Mouse (Mus musculus) brain, embryonic 14.5 days (tissue): ENCODE results near the gene Gxylt2.

Source experiments
- CTCF ChIP-seq: fragments of 200-500 bp; IDR thresholded peaks from 2 replicates; pipeline ENCODE4 v1.5.1; 2012; ENCODE audit warnings: inconsistent platforms, mild to moderate bottlenecking, moderate library complexity, borderline replicate concordance; ENCODE audit not compliant: insufficient read depth, insufficient read length; ENCODE audit errors: extremely low read depth
- POLR2A ChIP-seq: fragments of 200-500 bp; IDR thresholded peaks from 2 replicates; pipeline ENCODE4 v1.6.1; 2012; ENCODE audit warnings: mild to moderate bottlenecking, inconsistent platforms, borderline replicate concordance; ENCODE audit not compliant: poor library complexity, insufficient read depth, insufficient read length, severe bottlenecking; ENCODE audit errors: extremely low read depth

GRCm38 (mm10) chr6:100826046-100826445 is 121.5 kb downstream of the Gxylt2 start:
- no peak for TF ChIP-seq CTCF
- no peak for TF ChIP-seq POLR2A
